Mouse (Mus musculus) B cell, adult 67 days (primary cell): ENCODE results near the gene Olfr1048. TPM values are rescaled to one million over a fixed set of nuclear protein-coding genes. Genes with fewer than 3 reads are reported as not detected.

Experiments used
- total RNA-seq, 2 experiments: library from RNA; stranded (reverse); gene quantifications; 4 replicates each; pipeline ENCODE4 v1.2.4; 2023

Gene Olfr1048
- not detected for total RNA-seq

GRCm38 (mm10) chr2:86240189-86240588, at the start of gene Olfr1048:
Gene Olfr1048, minus strand, starts transcription at chr2:86240289.

GRCm38 (mm10) chr2:86278988-86279387, 38.9 kb upstream of the Olfr1048 start, which contains the start of gene Olfr1051:
Gene Olfr1051, minus strand, starts transcription at chr2:86279088.

GRCm38 (mm10) chr2:86258228-86258627, 18.1 kb upstream of the Olfr1048 start, which contains the start of gene Olfr1049:
Gene Olfr1049, minus strand, starts transcription at chr2:86258328.

GRCm38 (mm10) chr2:86231301-86231700, 8.8 kb downstream of the Olfr1048 start, which contains the start of gene Olfr1047:
Gene Olfr1047, minus strand, starts transcription at chr2:86231401.

DNA sequence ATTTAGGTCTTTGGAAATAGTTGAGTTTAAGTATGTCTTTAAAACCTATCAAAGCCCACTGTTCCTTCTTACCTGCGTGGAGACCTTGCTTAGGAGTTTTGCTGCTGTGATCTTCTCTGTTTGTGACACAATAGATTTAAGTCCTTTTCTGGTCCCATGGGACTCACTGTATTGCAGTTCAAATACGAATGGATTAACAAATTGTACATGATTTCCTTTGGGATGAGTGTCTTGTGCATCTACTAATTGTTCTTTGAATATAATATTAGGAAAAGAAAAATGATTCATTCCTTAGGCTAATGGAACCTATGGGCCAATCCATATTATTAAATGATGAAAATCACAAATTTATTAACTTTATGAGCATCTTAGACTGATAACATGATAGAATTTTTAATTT, 20.9 kb downstream of the Olfr1048 start, which contains the start of gene Olfr1046:
Gene Olfr1046 (minus strand): TSS at position 101 of the 400 bp plus-strand sequence.

DNA sequence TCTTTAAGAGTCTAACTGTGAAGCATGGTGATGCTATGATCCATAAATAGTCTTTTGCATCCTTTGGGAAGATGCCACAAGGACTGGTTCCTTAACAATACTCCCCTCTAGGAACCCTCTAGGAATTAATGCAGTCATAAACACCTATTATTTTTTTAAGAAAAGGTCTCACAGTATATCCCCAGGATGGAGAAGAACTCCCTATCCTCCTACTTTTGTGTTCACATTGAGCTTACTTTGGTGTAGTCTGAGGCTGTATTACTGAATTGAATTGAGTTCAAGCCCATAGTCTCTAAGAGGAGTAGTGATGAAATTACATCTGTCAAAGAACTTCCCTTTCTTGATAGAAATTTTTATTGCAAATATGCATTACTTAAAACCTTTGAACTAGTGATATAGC, 37.2 kb downstream of the Olfr1048 start, which contains the start of gene Olfr1045:
Gene Olfr1045 (minus strand): TSS at position 101 of the 400 bp plus-strand sequence.

DNA sequence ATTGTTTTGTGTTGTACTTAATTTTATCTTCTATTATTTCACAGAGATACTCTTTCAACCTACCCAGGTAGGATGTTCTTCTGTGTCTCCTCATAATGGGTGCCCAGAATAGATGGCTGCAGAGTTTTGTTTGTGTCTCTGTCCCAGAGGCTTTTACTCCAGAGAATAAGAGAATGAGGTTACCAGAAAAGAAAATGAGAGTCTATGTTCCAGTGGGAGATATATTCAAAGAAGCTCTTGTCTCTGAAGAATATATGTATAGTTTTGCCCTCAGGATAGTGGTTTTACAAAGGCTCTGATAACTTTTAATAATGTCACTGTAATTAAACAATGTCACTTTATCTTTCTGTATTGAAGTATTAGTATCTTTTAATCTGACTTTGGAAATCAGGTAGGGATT, 54.5 kb downstream of the Olfr1048 start, which contains the start of gene Olfr52:
Gene Olfr52 (minus strand): TSS at position 101 of the 400 bp plus-strand sequence.

Other genes with a start within 250 kb of the Olfr1048 start
- not detected for gene Olfr1031, start 250.0 kb downstream of the Olfr1048 start, total RNA-seq
- not detected for gene Olfr1032, start 234.7 kb downstream of the Olfr1048 start, total RNA-seq
- gene Olfr1033, start 219.7 kb downstream of the Olfr1048 start, total RNA-seq = not detected
- gene Olfr1034, start 194.4 kb downstream of the Olfr1048 start, total RNA-seq = not detected
- not detected for gene Olfr1036, start 166.3 kb downstream of the Olfr1048 start, total RNA-seq
- gene Olfr1037, start 152.9 kb downstream of the Olfr1048 start, total RNA-seq = not detected
- gene Olfr1039, start 104.4 kb downstream of the Olfr1048 start, total RNA-seq = not detected
- gene Olfr1040, start 93.6 kb downstream of the Olfr1048 start, total RNA-seq = not detected
- not detected for gene Olfr1042, start 78.5 kb downstream of the Olfr1048 start, total RNA-seq
- gene Olfr1043, start 72.8 kb downstream of the Olfr1048 start, total RNA-seq = not detected
- not detected for gene Olfr1044, start 62.5 kb downstream of the Olfr1048 start, total RNA-seq
- gene Olfr52, start 54.6 kb downstream of the Olfr1048 start, total RNA-seq = not detected
- not detected for gene Olfr1045, start 37.3 kb downstream of the Olfr1048 start, total RNA-seq
- gene Olfr1046, start 21.0 kb downstream of the Olfr1048 start, total RNA-seq = not detected
- gene Olfr1047, start 8.9 kb downstream of the Olfr1048 start, total RNA-seq = not detected
- gene Olfr1049, start 18.0 kb upstream of the Olfr1048 start, total RNA-seq = not detected
- gene Olfr1051, start 38.8 kb upstream of the Olfr1048 start, total RNA-seq = not detected
- gene Olfr1052, start 52.2 kb upstream of the Olfr1048 start, total RNA-seq = not detected
- not detected for gene Olfr1053, start 75.0 kb upstream of the Olfr1048 start, total RNA-seq
- not detected for gene Olfr1054, start 95.1 kb upstream of the Olfr1048 start, total RNA-seq
- gene Olfr1055, start 110.0 kb upstream of the Olfr1048 start, total RNA-seq = not detected
- gene Olfr1056, start 122.2 kb upstream of the Olfr1048 start, total RNA-seq = not detected
- not detected for gene Olfr1057, start 138.1 kb upstream of the Olfr1048 start, total RNA-seq
- not detected for gene Olfr1058, start 148.3 kb upstream of the Olfr1048 start, total RNA-seq
- not detected for gene Olfr1061, start 173.8 kb upstream of the Olfr1048 start, total RNA-seq
- not detected for gene Olfr1062, start 186.5 kb upstream of the Olfr1048 start, total RNA-seq
- gene Olfr1065, start 210.3 kb upstream of the Olfr1048 start, total RNA-seq = not detected
- not detected for gene Olfr1066, start 216.0 kb upstream of the Olfr1048 start, total RNA-seq
- gene Olfr228, start 247.1 kb upstream of the Olfr1048 start, total RNA-seq = not detected